Mouse (Mus musculus) limb, embryonic 15.5 days (tissue): ENCODE measurements around the gene Pnpla5. TPM values are rescaled to one million over a fixed set of nuclear protein-coding genes. Genes with fewer than 3 reads are reported as not detected.

Source experiments
- microRNA-seq: library from miRNA; unstranded; fragments of <30 nt; microRNA quantifications from one replicate; pipeline ENCODE4, GENCODE M21; 2016
- polyA plus RNA-seq: library from polyadenylated mRNA; unstranded; fragments of >200 nt; fragmentation: Nextera tagmentation; extraction: Ambion mirVana; gene quantifications from 2 replicates; pipeline ENCODE4 v1.2.1, GENCODE M21; 2015

The Pnpla5 gene
- polyA plus RNA-seq, 1 experiment from 2014 or later: not detected

Small RNA genes lying within 50 kb of the gene (microRNA-seq; reads per million reads assigned to microRNA genes)
- gene Mir6392: not detected

Other genes with a start within 250 kb of the Pnpla5 start
- gene Efcab6, start 57.8 kb downstream of the Pnpla5 start, polyA plus RNA-seq: 0.46 and 0.47 TPM in 2 replicates
- gene Sult4a1, start 17.4 kb downstream of the Pnpla5 start, polyA plus RNA-seq: 0.77 and 1.1 TPM in 2 replicates
- gene Pnpla3, start 44.7 kb upstream of the Pnpla5 start, polyA plus RNA-seq: 1.5 and 2.0 TPM in 2 replicates
- 92.2 and 97.8 TPM in 2 replicates for gene Samm50, start 69.1 kb upstream of the Pnpla5 start, polyA plus RNA-seq
- 3.2 and 5.1 TPM in 2 replicates for gene Parvb, start 108.9 kb upstream of the Pnpla5 start, polyA plus RNA-seq
- gene Parvg, start 200.9 kb upstream of the Pnpla5 start, polyA plus RNA-seq: 3.7 and 4.3 TPM in 2 replicates